Mouse (Mus musculus) forebrain, embryonic 16.5 days (tissue): ENCODE measurements at regions not wholly inside any gene's neighbourhood (a gene's known extent, or its start where the extent isn't known, plus 50 kb on each side); places are given as distances from the start of the nearest gene placed in this dataset.

Experiments used
- ATAC-seq: fragments of 200-750 bp; cut with Nextera tagmentation; 2 replicates; pipeline ENCODE4 v1.8.0; 2017; ENCODE audit warnings: mild to moderate bottlenecking, moderate library complexity
- H3K27ac ChIP-seq: fragments of 300-500 bp; sonication (generic); 2 replicates; pipeline ENCODE4 v1.5.1; 2014; ENCODE audit warnings: low read length, control low read depth
- H3K27me3 ChIP-seq: fragments of 300-500 bp; sonication (generic); replicated peaks from 2 replicates; pipeline ENCODE4 v1.6.1; 2014; ENCODE audit warnings: low read length; ENCODE audit not compliant: control insufficient read depth, insufficient read depth
- H3K36me3 ChIP-seq: fragments of 300-500 bp; sonication (generic); 2 replicates; pipeline ENCODE4 v1.6.1; 2014; ENCODE audit not compliant: control insufficient read depth, insufficient read depth
- H3K4me1 ChIP-seq: fragments of 300-500 bp; sonication (generic); replicated peaks from 2 replicates; pipeline ENCODE4 v1.6.1; 2014; ENCODE audit warnings: low read length; ENCODE audit not compliant: control insufficient read depth, insufficient read depth
- H3K4me2 ChIP-seq: fragments of 300-500 bp; sonication (generic); 2 replicates; pipeline ENCODE4 v1.6.1; 2014; ENCODE audit warnings: mild to moderate bottlenecking, low read length, control low read depth
- H3K4me3 ChIP-seq: fragments of 300-500 bp; sonication (generic); replicated peaks from 2 replicates; pipeline ENCODE4 v1.5.1; 2014; ENCODE audit warnings: mild to moderate bottlenecking, low read length, control low read depth
- H3K9ac ChIP-seq: fragments of 300-500 bp; sonication (generic); replicated peaks from 2 replicates; pipeline ENCODE4 v1.6.1; 2014; ENCODE audit warnings: low read depth, low read length, control low read depth
- H3K9me3 ChIP-seq: fragments of 300-500 bp; sonication (generic); 2 replicates; pipeline ENCODE4 v1.6.1; 2016; ENCODE audit warnings: low read length; ENCODE audit not compliant: control insufficient read depth
- WGBS: fragments of 180-500 bp; shearing (Covaris S2); extraction: QIAGEN DNeasy Blood & Tissue Kit; methylation state at CpG from one replicate; pipeline ENCODE4 v1.1.7; 2014; 5-methylcytosine and 5-hydroxymethylcytosine counted together

GRCm38 (mm10) chr2:92694797-92695196 lies 95.3 kb downstream of the Chst1 start:
- Histone ChIP-seq H3K9ac (no peak overlapping the region), H3K36me3 (no peaks in the 10 kb centered on the region), H3K4me2 (no peak overlapping the region), H3K4me3 (no peak overlapping the region), H3K27ac (no peak overlapping the region), H3K4me1 (peaks cover 3% of the 10 kb centered on the region; the same call in 1 of the 2 replicates), H3K27me3 (no peaks in the 10 kb centered on the region), H3K9me3 (no peaks in the 10 kb centered on the region)
- no peak for ATAC-seq
- 88% methylated on average over 2 of the region's 2 CpGs for WGBS

- no peak overlapping the region for H3K4me2 ChIP-seq
- H3K9me3 ChIP-seq, result no peaks in the 10 kb centered on the region
- peaks cover 3% of the 10 kb centered on the region; the same call in 1 of the 2 replicates for H3K4me1 ChIP-seq
- peak; percentile 66 for ATAC-seq
- no peaks in the 10 kb centered on the region for H3K27me3 ChIP-seq
- no peak overlapping the region for H3K9ac ChIP-seq
- 17% methylated on average over 3 of the region's 3 CpGs for WGBS
- no peak overlapping the region for H3K27ac ChIP-seq
- no peaks in the 10 kb centered on the region for H3K36me3 ChIP-seq
- H3K4me3 ChIP-seq, result no peak overlapping the region
Observed at GRCm38 (mm10) chr2:92695869-92696268, 96.4 kb downstream of the Chst1 start.

- 43% methylated on average over 5 of the region's 5 CpGs for WGBS
- H3K9ac ChIP-seq, result no peak overlapping the region
- H3K27ac ChIP-seq, result no peak overlapping the region
- ATAC-seq, result no peak
- 0 out of 2 replicates have a peak, but pooled peaks cover 3% of the 10 kb centered on the region for H3K4me1 ChIP-seq
- H3K9me3 ChIP-seq, result no peaks in the 10 kb centered on the region
- H3K4me2 ChIP-seq, result no peak overlapping the region
- no peaks in the 10 kb centered on the region for H3K36me3 ChIP-seq
- H3K4me3 ChIP-seq, result no peak overlapping the region
- H3K27me3 ChIP-seq, result no peaks in the 10 kb centered on the region
Observed at GRCm38 (mm10) chr2:92697721-92698120, 98.2 kb downstream of the Chst1 start.

- no peaks in the 10 kb centered on the region for H3K9me3 ChIP-seq
- no peak overlapping the region for H3K9ac ChIP-seq
- H3K4me3 ChIP-seq, result no peak overlapping the region
- WGBS, result 72% methylated on average over 6 of the region's 6 CpGs
- H3K27ac ChIP-seq, result no peak overlapping the region
- no peak overlapping the region for H3K4me2 ChIP-seq
- no peaks in the 10 kb centered on the region for H3K36me3 ChIP-seq
- H3K27me3 ChIP-seq, result no peaks in the 10 kb centered on the region
- ATAC-seq, result no peak
- H3K4me1 ChIP-seq, result 0 out of 2 replicates have a peak, but pooled peaks cover 3% of the 10 kb centered on the region
Observed at GRCm38 (mm10) chr2:92699360-92699759, 99.9 kb downstream of the Chst1 start.

DNA sequence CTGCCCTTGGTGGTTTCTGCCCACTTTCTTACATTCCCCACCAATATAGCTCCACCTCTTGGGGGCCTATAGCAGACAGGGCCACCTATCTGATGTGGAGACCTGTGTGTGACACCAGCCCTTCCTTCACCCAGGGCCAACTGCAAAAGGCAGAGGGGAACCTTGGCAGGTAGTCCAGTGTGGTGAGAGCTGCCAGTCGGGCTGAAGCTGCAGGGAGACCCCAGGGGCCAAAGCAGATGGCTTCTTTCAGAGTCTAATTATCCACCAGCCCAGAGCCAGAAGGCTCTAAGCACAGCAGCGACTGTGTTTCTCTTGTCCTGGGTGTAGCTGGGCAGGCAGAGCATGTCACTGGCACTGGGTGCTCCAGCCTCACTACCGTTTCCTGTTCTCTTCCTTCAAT lies 104.5 kb downstream of the Chst1 start:
- Histone ChIP-seq H3K27me3 (no peaks in the 10 kb centered on the region), H3K36me3 (no peaks in the 10 kb centered on the region), H3K27ac (no peak overlapping the region), H3K9ac (no peak overlapping the region), H3K9me3 (no peaks in the 10 kb centered on the region), H3K4me3 (no peak overlapping the region), H3K4me2 (no peak overlapping the region), H3K4me1 (no peaks in the 10 kb centered on the region)
- ATAC-seq, result no peak
- whole genome bisulfite sequencing, result 48% methylated on average over 3 of the region's 3 CpGs

GRCm38 (mm10) chr2:92709668-92710067 lies 110.2 kb downstream of the Chst1 start:
- no peak overlapping the region for H3K9ac ChIP-seq
- peaks cover 19% of the 10 kb centered on the region for H3K4me1 ChIP-seq
- H3K27ac ChIP-seq, result no peak overlapping the region
- 86% methylated on average over 3 of the region's 3 CpGs for WGBS
- no peaks in the 10 kb centered on the region for H3K36me3 ChIP-seq
- H3K4me3 ChIP-seq, result no peak overlapping the region
- no peaks in the 10 kb centered on the region for H3K27me3 ChIP-seq
- no peak for ATAC-seq
- H3K9me3 ChIP-seq, result no peaks in the 10 kb centered on the region
- H3K4me2 ChIP-seq, result no peak overlapping the region

GRCm38 (mm10) chr2:92711122-92711777 lies 111.7 kb downstream of the Chst1 start:
- WGBS, result 29% methylated on average over 15 of the region's 15 CpGs
- Histone ChIP-seq H3K36me3 (no peaks in the 10 kb centered on the region), H3K4me3 (peak overlapping the region; percentile 9; the same call in 1 of the 2 replicates), H3K9ac (0 out of 2 replicates have a peak overlapping the region, but pooled peaks have one; percentile 13), H3K4me1 (peaks cover 19% of the 10 kb centered on the region), H3K9me3 (no peaks in the 10 kb centered on the region), H3K27me3 (no peaks in the 10 kb centered on the region), H3K27ac (0 out of 2 replicates have a peak overlapping the region, but pooled peaks have one; percentile 10), H3K4me2 (peak overlapping the region; percentile 32; the same call in 1 of the 2 replicates)
- peak; percentile 16; the same call in 1 of the 2 replicates for ATAC-seq

DNA sequence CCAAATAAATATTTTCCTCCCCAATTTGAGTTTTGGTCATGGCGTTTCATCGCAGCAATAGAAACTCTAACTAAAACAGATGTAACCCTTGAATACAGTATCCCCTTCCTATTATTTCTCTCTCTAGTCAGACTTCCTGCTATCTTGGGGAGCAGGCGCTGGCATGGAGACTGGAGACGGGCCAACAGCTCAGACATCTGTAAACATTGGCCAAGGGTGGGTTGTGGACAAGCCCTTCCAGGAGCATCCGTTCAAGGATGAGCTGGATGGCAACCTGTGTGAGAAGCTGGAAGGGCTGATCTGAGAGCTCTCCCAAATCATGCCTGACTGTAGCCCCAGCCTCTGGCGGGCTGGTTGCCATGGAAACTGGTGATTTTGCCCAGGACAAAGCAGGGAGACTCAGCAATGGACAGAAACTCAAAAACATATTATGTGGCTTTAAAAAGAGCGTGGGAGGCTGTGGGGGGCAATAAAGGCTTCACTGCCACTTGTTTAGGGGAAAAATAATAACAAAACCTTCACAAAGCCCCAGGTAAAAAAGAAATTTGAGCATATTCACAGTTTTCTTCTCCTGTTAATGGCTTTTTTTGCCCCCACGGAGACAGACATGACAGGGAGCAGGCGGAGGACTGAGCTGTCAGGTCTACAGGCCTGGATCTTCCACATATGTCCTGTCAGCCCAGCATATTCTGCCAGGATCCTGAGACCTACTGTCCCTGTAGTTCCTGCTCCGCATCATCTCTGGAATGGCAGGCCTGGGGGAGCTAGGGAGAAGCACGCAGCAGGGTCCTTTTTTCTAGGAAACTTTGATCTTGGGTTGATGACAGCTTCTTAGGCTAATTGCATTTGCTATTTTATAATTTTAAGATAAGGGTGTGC lies 113.0 kb downstream of the Chst1 start:
- H3K9me3 ChIP-seq, result no peaks in the 10 kb centered on the region
- peak overlapping the region; percentile 2; the same call in 1 of the 2 replicates for H3K9ac ChIP-seq
- 0 out of 2 replicates have a peak overlapping the region, but pooled peaks have one; percentile 11 for H3K4me2 ChIP-seq
- 36% methylated on average over 11 of the region's 11 CpGs for WGBS
- H3K27me3 ChIP-seq, result no peaks in the 10 kb centered on the region
- peak overlapping the region; percentile 63 for H3K27ac ChIP-seq
- peaks cover 19% of the 10 kb centered on the region for H3K4me1 ChIP-seq
- no peaks in the 10 kb centered on the region for H3K36me3 ChIP-seq
- no peak overlapping the region for H3K4me3 ChIP-seq
- ATAC-seq, result peak; percentile 78

GRCm38 (mm10) chr2:92717706-92718105 lies 118.2 kb downstream of the Chst1 start:
- ATAC-seq, result no peak
- no peak overlapping the region for H3K4me3 ChIP-seq
- H3K27ac ChIP-seq, result no peak overlapping the region
- H3K4me2 ChIP-seq, result no peak overlapping the region
- WGBS, result 70% methylated on average over 2 of the region's 3 CpGs
- no peaks in the 10 kb centered on the region for H3K27me3 ChIP-seq
- peaks cover 2% of the 10 kb centered on the region for H3K4me1 ChIP-seq
- H3K36me3 ChIP-seq, result no peaks in the 10 kb centered on the region
- 0 out of 2 replicates have a peak, but pooled peaks cover 2% of the 10 kb centered on the region for H3K9me3 ChIP-seq
- H3K9ac ChIP-seq, result no peak overlapping the region
